Mouse (Mus musculus): Measurements from ENCODE around the gene Aco1.

DNA sequence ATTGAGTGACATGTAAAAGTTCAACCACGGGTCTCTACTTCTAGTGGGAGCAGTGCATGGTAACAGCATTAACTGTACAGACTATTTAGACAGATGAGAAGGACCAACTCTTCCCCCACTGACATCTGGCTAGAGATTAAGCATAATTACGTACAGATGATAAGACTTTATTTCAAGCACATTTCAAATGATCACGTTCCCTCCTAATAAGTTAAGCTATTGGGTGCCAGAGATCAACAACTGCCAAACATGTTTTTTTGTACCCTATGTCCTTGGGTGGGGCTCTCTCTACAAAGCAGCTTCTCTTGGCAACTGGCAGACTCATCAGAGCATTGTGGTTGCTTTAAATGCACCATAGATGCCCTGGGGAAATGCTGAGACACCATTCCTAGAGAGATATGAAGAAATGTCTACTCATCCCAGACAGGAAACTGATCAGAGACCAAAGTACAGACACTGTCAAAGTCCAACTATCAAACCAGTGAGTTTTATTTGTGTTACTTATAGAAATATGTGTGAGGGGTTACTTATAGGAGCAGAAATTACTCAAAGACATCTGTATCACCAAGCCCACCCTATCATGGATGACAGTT is 3.1 kb upstream of the Aco1 start:
- no peak for TF ChIP-seq POLR2A (IDR thresholded peaks at IDR 0.05; ENCODE audit: borderline replicate concordance, insufficient read depth, low read length)
- TF ChIP-seq CTCF (IDR thresholded peaks at IDR 0.05; ENCODE audit: borderline replicate concordance, insufficient read depth, low read depth, low read length) = no peak
